Mouse (Mus musculus) adrenal gland, postnatal 4 days (tissue): ENCODE measurements around the gene Numb. TPM values are rescaled to one million over a fixed set of nuclear protein-coding genes. Genes with fewer than 3 reads are reported as not detected.

ENCODE experiments used
- total RNA-seq, 2 experiments: library from RNA; stranded (reverse); gene quantifications; 2 replicates each; pipeline ENCODE4 v1.2.3; 2021

The Numb gene
- total RNA-seq, 2 experiments from 2014 or later = 46.9 to 48.3 TPM

Other genes with a start within 250 kb of the Numb start
- 10 to 100 TPM; 67.4 to 68.4 TPM for gene Psen1, start 233.8 kb downstream of the Numb start, total RNA-seq
- gene Papln, start 158.3 kb downstream of the Numb start, total RNA-seq = 1 to 10 TPM; 2.8 to 6.0 TPM
- 10 to 100 TPM; 15.9 to 16.7 TPM for gene Riox1, start 28.7 kb upstream of the Numb start, total RNA-seq
- gene Heatr4, start 62.9 kb upstream of the Numb start, total RNA-seq = not detected
- 10 to 100 TPM; 31.3 to 32.8 TPM for gene Acot2, start 65.9 kb upstream of the Numb start, total RNA-seq
- 10 to 100 TPM; 21.4 to 36.5 TPM for gene Acot1, start 87.6 kb upstream of the Numb start, total RNA-seq
- 1 to 10 TPM; 3.7 to 6.4 TPM for gene Acot4, start 116.4 kb upstream of the Numb start, total RNA-seq
- not detected for gene Gm49366, start 117.0 kb upstream of the Numb start, total RNA-seq
- gene Acot3, start 130.2 kb upstream of the Numb start, total RNA-seq = 1 to 10 TPM; 1.5 to 2.4 TPM
- gene Acot5, start 147.4 kb upstream of the Numb start, total RNA-seq = under 1 TPM; 0.25 TPM
- gene Acot6, start 178.7 kb upstream of the Numb start, total RNA-seq = 1 to 10 TPM; 5.8 to 6.2 TPM
- 10 to 100 TPM; 17.6 to 18.2 TPM for gene Dnal1, start 192.4 kb upstream of the Numb start, total RNA-seq
- 1 to 10 TPM in 1 of 2 experiments, under 1 TPM in 1; 0.92 to 1.0 TPM for gene Pnma1, start 226.6 kb upstream of the Numb start, total RNA-seq